Mouse (Mus musculus) colon, adult 2 months (tissue): ENCODE data around the gene Ftsj1. TPM values are rescaled to one million over a fixed set of nuclear protein-coding genes. Genes with fewer than 3 reads are reported as not detected.

Experiments
- polyA plus RNA-seq: library from polyadenylated mRNA; depleted of rRNA; stranded (reverse); fragments of >200 nt; gene quantifications from 2 replicates; pipeline ENCODE4 v1.2.3, GENCODE M21; 2012; rRNA removed

The Ftsj1 gene
- polyA plus RNA-seq: 23.8 and 24.9 TPM in 2 replicates

GRCm38 (mm10) chrX:8252334-8253285 is at the start of gene Ftsj1:
TSS of gene Ftsj1 (minus strand) at chrX:8252406.

GRCm38 (mm10) chrX:8271083-8271820 is 19.0 kb upstream of the Ftsj1 start, which contains the start of gene Slc38a5:
TSS of gene Slc38a5 (plus strand) at chrX:8271133.

GRCm38 (mm10) chrX:8206015-8206693 is 46.1 kb downstream of the Ftsj1 start, which contains the start of gene Porcn:
TSS of gene Porcn (minus strand) at chrX:8206525.

GRCm38 (mm10) chrX:8193419-8193723 is 58.8 kb downstream of the Ftsj1 start, which contains the start of gene Ebp:
TSS of gene Ebp (minus strand) at chrX:8193512.

Other genes with a start within 250 kb of the Ftsj1 start
- gene Glod5, start 233.9 kb downstream of the Ftsj1 start, polyA plus RNA-seq: 4.9 and 5.1 TPM in 2 replicates
- 7.7 and 8.1 TPM in 2 replicates for gene Suv39h1, start 177.6 kb downstream of the Ftsj1 start, polyA plus RNA-seq
- 2.6 and 2.7 TPM in 2 replicates for gene Was, start 161.9 kb downstream of the Ftsj1 start, polyA plus RNA-seq
- 146 and 200 TPM in 2 replicates for gene Wdr13, start 119.5 kb downstream of the Ftsj1 start, polyA plus RNA-seq
- gene Rbm3, start 106.5 kb downstream of the Ftsj1 start, polyA plus RNA-seq: 41.9 and 42.6 TPM in 2 replicates
- gene Tbc1d25, start 76.2 kb downstream of the Ftsj1 start, polyA plus RNA-seq: 15.6 and 16.3 TPM in 2 replicates
- gene Ebp, start 58.9 kb downstream of the Ftsj1 start, polyA plus RNA-seq: 183 and 188 TPM in 2 replicates
- gene Porcn, start 45.9 kb downstream of the Ftsj1 start, polyA plus RNA-seq: 16.7 and 21.7 TPM in 2 replicates
- gene Slc38a5, start 18.7 kb upstream of the Ftsj1 start, polyA plus RNA-seq: 0.57 and 3.1 TPM in 2 replicates
- gene Ssxb10, start 75.0 kb upstream of the Ftsj1 start, polyA plus RNA-seq: not detected in 2 replicates
- not detected in 2 replicates for gene Ssxb9, start 114.6 kb upstream of the Ftsj1 start, polyA plus RNA-seq
- gene Ssxb1, start 160.9 kb upstream of the Ftsj1 start, polyA plus RNA-seq: not detected in 2 replicates
- gene Ssxb2, start 209.3 kb upstream of the Ftsj1 start, polyA plus RNA-seq: not detected in 2 replicates